Mouse (Mus musculus) liver (tissue): ENCODE results near the gene Mapkapk5.

Source experiments
- DNase-seq: peaks from one replicate; pipeline ENCODE4 v3.0.0-alpha.2; 2020; ENCODE audit warnings: mixed read lengths

The Mapkapk5 gene

GRCm38 (mm10) chr5:121545793-121546529 lies at the start of gene Mapkapk5:
Gene Mapkapk5, minus strand, starts transcription at chr5:121545905.
- DNase-seq, result peak; percentile 98

GRCm38 (mm10) chr5:121594714-121595313 lies 49.1 kb upstream of the Mapkapk5 start:
- DNase-seq, result no peak

DNA sequence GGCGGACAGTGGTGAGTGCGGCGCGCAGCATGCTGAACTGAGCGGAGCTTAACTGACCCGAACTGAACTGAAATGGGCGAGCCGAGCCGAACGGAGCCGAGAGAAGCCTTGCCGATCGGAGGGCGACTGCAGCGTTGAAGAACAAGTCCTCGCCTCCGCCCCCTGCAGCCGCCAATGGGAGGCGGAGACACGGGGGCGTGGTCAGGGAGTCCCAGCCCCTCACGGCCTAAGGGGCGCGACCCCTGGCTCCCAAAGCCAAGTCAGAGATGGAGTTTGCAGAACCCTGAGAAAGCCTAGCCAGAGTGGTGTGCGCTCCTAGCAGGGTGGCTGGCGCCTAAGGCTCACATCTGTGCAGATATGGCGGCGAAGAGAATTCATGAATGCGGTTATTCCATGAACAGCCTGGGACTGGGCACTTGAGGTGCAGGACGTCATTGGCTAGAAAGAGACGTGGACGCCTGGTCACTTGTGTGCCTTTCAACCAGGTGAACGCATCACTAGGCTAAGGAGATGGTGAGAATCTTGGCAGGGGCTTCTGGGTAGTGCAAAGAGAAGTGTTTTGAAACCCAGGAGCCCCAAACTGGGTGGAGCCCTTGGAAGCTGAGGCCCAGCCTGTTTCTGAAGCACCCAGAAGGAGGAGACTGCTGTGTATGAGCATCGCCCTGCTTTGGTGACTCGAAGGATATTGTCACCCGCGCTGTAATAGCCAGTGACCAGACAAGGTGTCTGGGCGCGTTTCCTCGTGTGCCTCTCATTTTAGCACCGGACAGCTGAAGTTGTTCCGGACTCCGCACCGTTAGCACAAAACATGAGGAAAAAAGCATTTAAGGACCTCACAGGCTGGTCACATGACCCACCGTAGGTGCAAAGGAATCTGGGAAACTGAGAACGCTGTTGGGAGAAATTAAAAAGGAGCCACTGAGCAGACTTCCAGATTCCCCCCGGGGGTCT lies 48.0 kb upstream of the Mapkapk5 start, which contains the start of gene Aldh2:
Gene Aldh2 (minus strand): TSS at position 374 of the 951 bp plus-strand sequence.
- peak; percentile 93 for DNase-seq

- DNase-seq, result no peak
These were observed 47.2 kb upstream of the Mapkapk5 start for GRCm38 (mm10) chr5:121592816-121593407.

GRCm38 (mm10) chr5:121592064-121592815 lies 46.5 kb upstream of the Mapkapk5 start:
- DNase-seq, result no peak

DNA sequence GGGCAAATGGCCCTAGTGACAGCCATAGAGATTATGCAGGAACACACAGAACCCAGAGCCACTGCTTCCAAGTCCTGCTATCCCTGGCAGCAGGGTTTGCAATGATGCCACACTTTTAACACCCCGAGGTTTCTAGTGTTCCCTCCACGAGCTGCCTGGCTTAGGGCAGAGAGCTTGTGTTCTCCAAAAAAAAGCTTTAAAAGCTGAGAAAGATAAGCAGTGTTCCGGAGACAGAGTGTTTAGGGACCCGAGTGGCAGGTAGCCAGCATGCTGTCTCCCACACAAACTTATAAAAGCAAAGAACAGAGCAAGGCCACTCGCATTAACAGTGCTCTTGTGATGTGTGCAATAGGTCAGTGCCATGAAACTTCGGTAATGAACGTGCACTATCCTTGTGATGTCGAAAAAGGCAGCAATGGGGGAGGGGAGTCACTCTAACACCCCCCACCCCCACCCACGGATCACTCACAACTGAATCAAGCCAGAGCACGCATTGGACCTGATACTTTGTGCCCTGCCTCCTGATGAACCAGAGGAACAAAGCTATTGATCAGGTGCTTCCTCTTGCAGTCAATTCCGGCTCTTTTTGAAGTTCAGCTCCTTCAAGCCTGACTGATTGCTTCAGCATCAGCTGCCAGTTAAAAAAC lies 45.8 kb upstream of the Mapkapk5 start:
- no peak for DNase-seq

GRCm38 (mm10) chr5:121589928-121590327 lies 44.2 kb upstream of the Mapkapk5 start:
- DNase-seq, result no peak

GRCm38 (mm10) chr5:121586400-121587039 lies 40.8 kb upstream of the Mapkapk5 start:
- peak; percentile 36 for DNase-seq

GRCm38 (mm10) chr5:121585699-121586098 lies 40.0 kb upstream of the Mapkapk5 start:
- no peak for DNase-seq

- DNase-seq, result no peak
These were observed 39.3 kb upstream of the Mapkapk5 start for GRCm38 (mm10) chr5:121585005-121585404.

- DNase-seq, result peak; percentile 73
These were observed 38.2 kb upstream of the Mapkapk5 start for GRCm38 (mm10) chr5:121583765-121584501.

DNA sequence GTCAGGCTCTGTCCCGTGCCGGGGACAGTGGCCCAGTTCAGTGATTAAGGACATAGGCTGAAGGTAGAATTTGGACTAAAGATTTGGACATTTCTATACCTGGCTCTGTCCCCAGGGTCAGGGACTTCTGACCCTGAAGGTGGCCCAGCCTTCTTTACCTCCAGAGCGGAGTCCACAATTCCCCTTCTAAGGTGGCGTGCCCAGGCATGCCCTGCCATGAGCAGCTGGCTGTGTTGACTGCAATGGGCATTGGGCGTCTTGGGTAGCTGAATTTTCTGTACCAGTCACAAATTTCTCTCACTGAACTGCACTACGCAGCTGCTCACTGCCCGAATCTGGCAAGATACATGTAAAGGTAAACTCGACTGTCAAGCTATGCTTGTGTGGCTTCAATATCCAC lies 36.2 kb upstream of the Mapkapk5 start:
- DNase-seq, result no peak

- DNase-seq, result no peak
These were observed 31.3 kb upstream of the Mapkapk5 start for GRCm38 (mm10) chr5:121576927-121577488.

GRCm38 (mm10) chr5:121575867-121576266 lies 30.2 kb upstream of the Mapkapk5 start:
- no peak for DNase-seq

- no peak for DNase-seq
These were observed 28.4 kb upstream of the Mapkapk5 start for GRCm38 (mm10) chr5:121574145-121574544.

DNA sequence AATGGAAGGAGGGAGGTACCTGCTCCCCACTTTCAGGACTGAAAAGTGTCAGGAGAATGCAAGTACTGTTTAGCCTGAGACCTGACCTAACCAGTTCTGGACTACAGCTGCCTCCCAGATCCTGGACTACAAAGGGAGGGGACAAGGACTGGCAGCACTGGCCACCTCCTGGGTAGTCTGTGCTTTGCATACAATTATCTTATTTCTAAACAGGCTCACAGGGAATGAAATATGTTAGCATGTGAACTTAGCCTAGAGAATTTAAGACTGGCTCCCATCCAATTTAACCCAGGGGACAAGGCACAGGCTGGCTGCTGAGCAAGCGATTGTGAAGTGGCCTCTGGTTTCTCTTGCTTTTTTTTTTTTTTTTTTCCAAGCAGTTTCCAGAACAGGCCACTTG lies 25.1 kb upstream of the Mapkapk5 start:
- DNase-seq, result no peak

GRCm38 (mm10) chr5:121569881-121570420 lies 24.2 kb upstream of the Mapkapk5 start:
- no peak for DNase-seq

DNA sequence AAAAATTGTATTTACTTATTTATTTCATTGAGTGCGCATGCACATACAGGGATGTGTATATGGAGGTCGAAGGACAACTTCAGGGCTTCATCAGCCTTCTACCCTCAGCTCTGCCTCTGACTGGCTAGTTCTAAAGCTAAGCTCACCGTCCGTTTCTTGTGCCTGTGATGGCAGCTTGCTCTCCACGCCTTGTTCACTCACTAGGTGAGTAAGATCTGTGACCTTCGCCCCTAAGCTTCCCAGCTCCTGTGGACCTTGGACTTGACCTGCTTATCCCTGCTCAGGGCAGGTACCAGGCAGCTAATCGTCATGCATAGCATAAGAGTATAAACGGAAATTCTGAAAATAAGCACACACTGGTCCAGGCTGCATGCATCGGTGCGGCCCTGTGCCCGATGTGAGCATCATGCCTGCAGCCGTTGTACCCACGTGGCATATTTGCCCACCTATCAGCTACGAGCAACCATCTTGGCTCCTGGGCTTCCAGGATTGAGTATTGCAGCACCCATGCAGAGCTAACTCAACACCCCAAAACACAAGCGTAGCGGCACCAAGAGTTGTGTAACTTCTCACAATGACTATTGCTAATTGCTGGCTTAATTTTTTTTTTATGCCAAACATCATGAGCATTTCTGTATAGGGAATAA lies 20.5 kb upstream of the Mapkapk5 start:
- no peak for DNase-seq

GRCm38 (mm10) chr5:121564468-121564895 lies 18.8 kb upstream of the Mapkapk5 start:
- DNase-seq, result peak; percentile 87
